Mouse (Mus musculus) liver, postnatal 0 days (tissue): ENCODE measurements around the gene Sh2b2. TPM values are rescaled to one million over a fixed set of nuclear protein-coding genes. Genes with fewer than 3 reads are reported as not detected.
A peak's percentile ranks its signal among the peaks of the same experiment; 100 is the strongest.

Experiments
- ATAC-seq: fragments of 200-750 bp; cut with Nextera tagmentation; 2 replicates; pipeline ENCODE4 v1.8.0; 2017; ENCODE audit warnings: mild to moderate bottlenecking, moderate library complexity
- DNase-seq: peaks from one replicate; pipeline ENCODE4 v3.0.0-alpha.2; 2016
- H3K27ac ChIP-seq: fragments of 300-500 bp; sonication (generic); 2 replicates; pipeline ENCODE4 v1.5.1; 2014; ENCODE audit warnings: antibody characterized with exemption, moderate library complexity, mild to moderate bottlenecking, low read depth
- H3K27me3 ChIP-seq: fragments of 300-500 bp; sonication (generic); 2 replicates; pipeline ENCODE4 v1.6.1; 2014; ENCODE audit warnings: low read length, control low read depth, mixed read lengths; ENCODE audit not compliant: insufficient read depth
- H3K36me3 ChIP-seq: fragments of 300-500 bp; sonication (generic); replicated peaks from 2 replicates; pipeline ENCODE4 v1.6.1; 2014; ENCODE audit warnings: mild to moderate bottlenecking, control low read depth, low read length, moderate library complexity, mixed read lengths; ENCODE audit not compliant: insufficient read depth
- H3K4me1 ChIP-seq: fragments of 300-500 bp; sonication (generic); 2 replicates; pipeline ENCODE4 v1.6.1; 2014; ENCODE audit warnings: antibody characterized with exemption, mild to moderate bottlenecking, control low read depth; ENCODE audit not compliant: insufficient read depth
- H3K4me2 ChIP-seq: fragments of 300-500 bp; sonication (generic); 2 replicates; pipeline ENCODE4 v1.6.1; 2014; ENCODE audit warnings: low read depth, mild to moderate bottlenecking, low read length, moderate library complexity, mixed read lengths
- H3K4me3 ChIP-seq: fragments of 300-500 bp; sonication (generic); 2 replicates; pipeline ENCODE4 v1.5.1; 2014; ENCODE audit warnings: low read depth, low read length
- H3K9ac ChIP-seq: fragments of 300-500 bp; sonication (generic); replicated peaks from 2 replicates; pipeline ENCODE4 v1.6.1; 2014; ENCODE audit warnings: mild to moderate bottlenecking, moderate library complexity
- H3K9me3 ChIP-seq: fragments of 300-500 bp; sonication (generic); 2 replicates; pipeline ENCODE4 v1.6.1; 2016; ENCODE audit warnings: mild to moderate bottlenecking, control low read depth, low read length, mixed read lengths
- CTCF ChIP-seq: sonication (generic); IDR thresholded peaks from 2 replicates; pipeline ENCODE4 v1.5.1; 2016; ENCODE audit warnings: antibody characterized with exemption, low read depth
- EP300 ChIP-seq: IDR thresholded peaks from 2 replicates; pipeline ENCODE4 v1.6.1; 2016; ENCODE audit warnings: antibody characterized with exemption, low read depth, mild to moderate bottlenecking
- WGBS: fragments of 180-500 bp; shearing (Covaris S2); extraction: QIAGEN DNeasy Blood & Tissue Kit; methylation state at CpG from one replicate; pipeline ENCODE4 v1.1.7; 2014; ENCODE audit not compliant: insufficient replicate concordance; 5-methylcytosine and 5-hydroxymethylcytosine counted together
- polyA plus RNA-seq: library from polyadenylated mRNA; unstranded; fragments of >200 nt; fragmentation: Nextera tagmentation; extraction: Ambion mirVana; gene quantifications from 2 replicates; pipeline ENCODE4 v1.2.1, GENCODE M21; 2015

The Sh2b2 gene
- polyA plus RNA-seq, 1 experiment from 2014 or later, result 1.3 TPM

DNA sequence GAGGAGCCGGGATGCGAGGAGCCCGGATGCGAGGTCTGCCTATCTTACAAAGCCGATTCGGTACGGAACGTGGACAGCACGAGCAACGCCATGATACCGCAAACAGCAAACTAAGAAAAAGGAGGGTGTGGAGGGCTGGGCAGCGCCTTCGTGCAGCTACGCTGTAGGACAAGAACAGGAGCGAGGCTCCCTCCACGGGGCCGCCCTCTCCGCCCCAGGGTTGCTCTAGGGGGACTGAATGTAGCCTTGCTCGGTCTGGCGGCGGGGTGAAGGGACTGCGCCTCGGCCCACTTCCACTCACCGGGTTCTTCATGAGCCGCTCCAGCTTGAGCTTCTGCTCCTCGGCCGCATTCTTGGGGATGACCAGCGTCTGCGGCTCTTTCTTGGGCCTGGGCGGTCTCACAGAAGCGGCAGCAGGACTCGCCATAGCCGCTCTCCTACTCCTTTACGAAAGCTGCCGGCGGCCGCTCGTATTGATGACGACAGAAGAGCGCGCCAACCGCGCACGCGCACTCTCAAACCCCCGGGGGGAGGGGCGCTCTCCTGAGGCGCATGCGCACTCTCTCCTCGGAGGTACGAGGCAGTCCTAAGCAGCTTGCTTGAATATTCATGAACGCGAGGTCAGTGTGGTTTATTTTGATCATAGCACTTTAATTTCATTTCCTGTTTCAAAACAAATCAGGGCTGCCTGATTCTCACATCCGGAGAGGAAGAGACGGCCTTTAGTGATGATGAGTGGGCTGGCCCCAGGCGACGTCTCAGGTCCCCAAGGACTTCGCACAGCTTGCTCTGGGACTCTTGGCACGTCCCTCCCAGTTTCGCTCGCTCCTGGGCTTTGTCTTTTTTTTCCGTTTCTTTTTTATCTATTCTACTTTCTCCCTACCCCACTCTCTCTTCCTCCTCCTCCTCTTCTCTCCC lies 47.6 kb downstream of the Sh2b2 start, which contains the start of gene Prkrip1:
Gene Prkrip1, minus strand, starts transcription at position 490 of the 918 bp plus-strand sequence.
- Histone ChIP-seq H3K36me3 (peaks cover 26% of the 10 kb centered on the region), H3K27ac (peak within 1 kb of the TSS; percentile 86), H3K27me3 (no peaks in the 10 kb centered on the region), H3K4me1 (peaks cover 8% of the 10 kb centered on the region), H3K4me3 (peak within 1 kb of the TSS; percentile 97), H3K9me3 (no peaks in the 10 kb centered on the region), H3K4me2 (peak within 1 kb of the TSS; percentile 91), H3K9ac (peak within 1 kb of the TSS; percentile 97)
- DNase-seq (peak; percentile 98), ATAC-seq (peak; percentile 94)
- under 1% methylated on average over 62 of the region's 62 CpGs for WGBS
- TF ChIP-seq EP300, result no peak

DNA sequence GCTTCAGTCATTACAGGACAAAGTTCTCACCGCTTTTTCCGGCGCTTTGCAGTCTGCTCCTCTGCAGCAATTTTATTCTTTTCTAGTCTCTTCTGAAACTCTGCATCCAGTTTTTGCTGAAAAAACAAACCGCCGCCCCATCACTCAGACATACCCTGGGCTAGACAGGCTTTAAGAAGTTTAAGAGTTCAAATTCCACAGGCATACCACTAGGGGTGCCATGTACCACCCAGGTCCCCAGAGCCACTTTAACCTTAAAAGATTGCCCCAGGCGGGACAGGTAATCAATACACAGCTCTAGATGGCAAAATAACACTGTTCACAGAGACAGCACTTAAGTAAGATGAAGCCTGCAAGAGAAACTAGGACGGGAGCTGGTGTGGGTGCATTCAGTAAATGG lies 54.5 kb downstream of the Sh2b2 start:
- Histone ChIP-seq H3K27ac (no peak overlapping the region), H3K9ac (no peak overlapping the region), H3K36me3 (peaks cover 80% of the 10 kb centered on the region), H3K4me1 (no peaks in the 10 kb centered on the region), H3K9me3 (no peaks in the 10 kb centered on the region), H3K27me3 (no peaks in the 10 kb centered on the region), H3K4me3 (no peak overlapping the region), H3K4me2 (no peak overlapping the region)
- DNase-seq (no peak), ATAC-seq (no peak)
- TF ChIP-seq CTCF, result peak; percentile 26
- no peak for TF ChIP-seq EP300
- WGBS, result 81% methylated on average over 7 of the region's 7 CpGs

DNA sequence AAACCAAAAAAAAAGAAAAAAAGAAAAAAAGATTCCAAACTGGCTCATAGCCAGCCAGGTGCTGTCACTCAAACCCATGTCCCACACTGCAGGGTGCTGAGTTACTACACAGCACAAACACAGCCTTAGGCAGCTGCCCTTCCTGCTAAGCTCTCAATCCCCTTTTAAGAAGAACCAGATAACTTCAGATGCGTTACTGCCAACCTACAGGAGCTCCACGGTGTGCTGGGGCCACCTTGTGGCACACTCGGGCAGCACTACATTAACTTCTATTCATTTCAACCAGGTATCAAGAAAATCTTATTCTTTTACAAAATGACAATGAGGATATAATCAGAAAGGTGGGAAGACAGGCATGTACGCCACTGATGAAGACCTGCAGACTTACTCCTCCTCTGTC lies 59.6 kb downstream of the Sh2b2 start:
- 33% methylated on average over 4 of the region's 4 CpGs for WGBS
- Histone ChIP-seq H3K4me2 (no peak overlapping the region), H3K9me3 (no peaks in the 10 kb centered on the region), H3K27me3 (no peaks in the 10 kb centered on the region), H3K36me3 (peaks cover 63% of the 10 kb centered on the region), H3K4me3 (no peak overlapping the region), H3K9ac (no peak overlapping the region), H3K27ac (no peak overlapping the region), H3K4me1 (no peaks in the 10 kb centered on the region)
- peak; percentile 85 for TF ChIP-seq CTCF
- no peak for TF ChIP-seq EP300
- DNase-seq (peak; percentile 59), ATAC-seq (no peak)

DNA sequence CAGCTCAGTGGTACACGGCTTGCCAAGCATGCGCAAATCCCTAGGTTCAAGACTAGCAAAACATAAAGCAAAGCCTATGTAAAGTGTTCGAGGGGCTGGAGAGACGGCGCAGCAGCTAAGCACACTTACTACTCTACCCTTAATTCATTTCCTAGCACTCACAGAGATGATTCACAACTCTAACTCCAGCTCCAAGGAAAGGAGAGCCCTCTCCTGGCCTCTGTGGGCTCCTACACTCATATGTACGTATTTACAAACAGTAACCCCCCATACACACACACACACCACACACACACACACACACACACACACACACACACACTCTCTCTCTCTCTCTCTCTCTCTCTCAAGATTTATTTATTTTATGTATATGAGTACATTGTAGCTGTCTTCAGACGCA lies 62.6 kb downstream of the Sh2b2 start:
- H3K9ac ChIP-seq, result no peak overlapping the region
- H3K27me3 ChIP-seq, result no peaks in the 10 kb centered on the region
- ATAC-seq (no peak), DNase-seq (no peak)
- H3K9me3 ChIP-seq, result no peaks in the 10 kb centered on the region
- no peak overlapping the region for H3K27ac ChIP-seq
- no peaks in the 10 kb centered on the region for H3K4me1 ChIP-seq
- H3K36me3 ChIP-seq, result peaks cover 58% of the 10 kb centered on the region
- H3K4me2 ChIP-seq, result no peak overlapping the region
- H3K4me3 ChIP-seq, result no peak overlapping the region
- TF ChIP-seq CTCF (peak; percentile 32; the same call in 1 of the 2 replicates), EP300 (no peak)
- WGBS, result 83% methylated on average over 7 of the region's 7 CpGs

DNA sequence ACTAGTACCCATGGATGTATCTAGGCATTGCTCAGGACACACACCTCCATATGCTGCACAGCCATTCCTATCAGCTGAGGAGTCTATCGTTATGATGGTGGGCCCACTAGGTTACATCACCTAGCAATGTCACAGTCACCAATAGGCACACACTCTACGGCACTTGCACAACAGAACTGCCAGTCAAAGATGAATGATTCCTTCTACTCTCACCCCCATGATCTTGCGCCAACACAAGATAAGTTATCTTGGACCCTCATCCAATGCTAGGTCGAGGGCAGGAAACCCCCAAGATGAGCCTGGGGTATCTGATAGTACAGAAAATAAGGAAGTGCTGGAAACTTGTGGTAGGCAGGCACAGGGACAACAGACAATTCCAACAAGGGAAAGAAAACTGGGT lies 63.5 kb downstream of the Sh2b2 start:
- DNase-seq, result no peak
- ATAC-seq, result no peak
- Histone ChIP-seq H3K4me1 (0 out of 2 replicates have a peak, but pooled peaks cover 2% of the 10 kb centered on the region), H3K9me3 (no peaks in the 10 kb centered on the region), H3K27ac (no peak overlapping the region), H3K4me3 (no peak overlapping the region), H3K27me3 (no peaks in the 10 kb centered on the region), H3K9ac (no peak overlapping the region), H3K36me3 (peaks cover 52% of the 10 kb centered on the region), H3K4me2 (no peak overlapping the region)
- TF ChIP-seq EP300 (no peak), CTCF (no peak)
- 48% methylated on average over 4 of the region's 4 CpGs for WGBS

DNA sequence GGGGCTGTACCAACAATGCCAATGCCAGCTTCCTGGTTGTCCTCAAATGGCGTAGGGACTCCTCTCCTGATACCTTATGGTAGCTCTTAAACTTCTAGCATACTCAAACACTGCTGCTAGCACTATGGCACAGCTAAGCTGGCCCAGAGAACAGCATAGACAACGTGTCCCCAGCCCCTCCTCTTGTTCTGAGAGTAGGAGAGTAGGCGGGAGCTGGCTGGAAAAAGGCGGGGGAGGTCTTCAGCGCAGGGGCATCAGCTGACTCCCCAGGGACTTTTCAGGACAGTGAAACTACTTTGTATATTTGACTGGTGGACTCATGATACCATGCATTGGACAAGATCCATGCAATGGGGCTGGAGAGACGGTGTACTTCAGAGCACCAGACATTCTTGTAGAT lies 64.3 kb downstream of the Sh2b2 start:
- Histone ChIP-seq H3K36me3 (peaks cover 49% of the 10 kb centered on the region), H3K4me1 (0 out of 2 replicates have a peak, but pooled peaks cover 2% of the 10 kb centered on the region), H3K4me2 (no peak overlapping the region), H3K27ac (no peak overlapping the region), H3K27me3 (no peaks in the 10 kb centered on the region), H3K9ac (no peak overlapping the region), H3K4me3 (no peak overlapping the region), H3K9me3 (no peaks in the 10 kb centered on the region)
- 86% methylated on average over 6 of the region's 6 CpGs for whole genome bisulfite sequencing
- no peak for TF ChIP-seq EP300
- no peak for ATAC-seq
- DNase-seq, result no peak
